Mouse (Mus musculus) bone marrow, adult 2 months (tissue): ENCODE results near the gene Lrrc56.

Source experiments
- CTCF ChIP-seq: fragments of 200-500 bp; IDR thresholded peaks from 2 replicates; pipeline ENCODE4 v1.5.1; 2011; ENCODE audit warnings: low read length, control low read depth; ENCODE audit not compliant: control insufficient read depth, insufficient read depth
- POLR2A ChIP-seq: fragments of 200-500 bp; IDR thresholded peaks from 2 replicates; pipeline ENCODE4 v1.6.1; 2011; ENCODE audit warnings: low read depth, mild to moderate bottlenecking, control low read depth, low read length, borderline replicate concordance; ENCODE audit not compliant: control insufficient read depth

GRCm38 (mm10) chr7:141169866-141170265, 24.1 kb upstream of the Lrrc56 start:
- TF ChIP-seq POLR2A (no peak), CTCF (no peak)
